Mouse (Mus musculus) C2C12 (cell line): ENCODE measurements around the gene Cdipt.

Experiments used
- CTCF ChIP-seq: IDR thresholded peaks from one replicate; pipeline ENCODE4 v1.5.1; 2011; ENCODE audit not compliant: control insufficient read depth, insufficient read depth, insufficient read length
- MYOG ChIP-seq: IDR thresholded peaks from one replicate; pipeline ENCODE4 v1.6.1; 2011; ENCODE audit not compliant: control insufficient read depth, insufficient read length; ENCODE audit errors: extremely low read depth
- USF1 ChIP-seq: IDR thresholded peaks from one replicate; pipeline ENCODE4 v1.6.1; 2011; ENCODE audit warnings: low read depth, mild to moderate bottlenecking, control low read depth, moderate library complexity

- no peak for TF ChIP-seq USF1
- TF ChIP-seq MYOG = no peak
- TF ChIP-seq CTCF = no peak
Observed at GRCm38 (mm10) chr7:127011717-127012116, 36.0 kb downstream of the Cdipt start.
